Mouse (Mus musculus) right cerebral cortex, postnatal 10 days (tissue): ENCODE data around the gene Itgb8.

ENCODE experiments used
- DNase-seq, 2 experiments: peaks; one replicate each; pipeline ENCODE4 v3.0.0; 2021; ENCODE audit warnings: low spot score in 2 of 2

Gene Itgb8

DNA sequence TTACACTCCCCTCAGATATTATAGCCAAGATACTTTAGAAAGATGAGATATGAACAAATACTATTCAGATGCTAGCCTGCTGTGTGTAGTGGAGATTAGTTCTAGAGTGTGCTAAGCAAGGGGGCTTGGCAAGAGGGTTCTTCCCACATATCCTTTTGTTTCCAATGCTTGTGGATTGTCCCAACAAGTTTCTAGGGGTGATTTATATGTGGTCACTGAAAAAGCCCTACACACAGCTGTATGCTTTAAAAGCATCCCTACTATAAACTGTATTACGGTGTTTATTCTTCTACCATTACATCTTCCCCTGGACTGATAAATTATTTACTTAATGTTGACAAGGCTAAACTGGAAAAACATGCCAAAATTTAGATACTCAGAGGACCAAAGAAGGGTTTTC is 92.6 kb downstream of the Itgb8 start:
- DNase-seq, result no peak

DNA sequence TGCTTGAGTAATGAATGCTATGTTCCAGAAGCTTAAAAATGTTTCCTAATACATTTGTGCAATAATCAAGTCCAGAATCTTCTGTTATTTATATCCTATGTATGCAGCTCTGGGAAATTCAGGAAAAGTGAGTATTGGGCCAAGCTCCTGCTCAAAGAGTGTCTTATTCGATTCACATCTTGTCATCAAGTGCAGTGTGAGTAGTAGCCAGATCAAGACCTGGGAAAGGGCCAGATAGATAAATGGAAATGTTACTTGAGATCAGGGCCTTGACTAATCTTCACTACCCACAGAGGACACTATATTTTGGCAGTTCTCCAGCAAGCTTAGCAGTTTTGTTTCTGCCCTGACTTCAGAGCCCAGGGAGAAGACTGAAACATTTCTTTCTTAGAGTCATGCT is 100.7 kb downstream of the Itgb8 start:
- DNase-seq, result no peak

DNA sequence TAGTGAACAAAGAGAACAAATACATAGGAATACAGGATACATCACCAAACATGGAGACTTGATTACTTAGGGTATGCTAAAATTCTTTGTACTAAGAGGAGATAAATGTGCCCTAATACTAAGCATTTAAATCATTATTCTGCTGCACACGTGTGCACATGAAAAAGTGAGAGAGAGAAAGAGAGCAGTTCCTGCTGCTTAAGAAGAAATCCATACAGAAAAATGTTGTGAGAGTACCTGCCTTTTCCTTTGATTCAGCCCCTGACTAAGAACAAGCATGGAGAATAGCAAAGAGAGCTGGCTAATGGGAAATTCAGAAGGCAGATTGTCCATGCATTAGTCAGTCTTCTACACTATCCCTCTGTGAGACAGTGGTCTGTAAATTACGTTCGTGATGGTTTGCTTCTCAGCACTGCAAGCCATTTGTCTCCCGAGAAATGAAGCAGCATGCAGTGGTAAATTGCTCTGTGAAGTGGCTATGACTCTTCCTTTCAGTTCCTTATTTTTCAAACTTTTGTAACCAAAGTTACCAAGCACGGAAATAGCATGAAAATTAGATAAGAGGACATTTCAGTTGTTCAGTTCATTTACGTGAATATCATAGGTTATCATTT is 125.0 kb downstream of the Itgb8 start:
- DNase-seq, result no peak

DNA sequence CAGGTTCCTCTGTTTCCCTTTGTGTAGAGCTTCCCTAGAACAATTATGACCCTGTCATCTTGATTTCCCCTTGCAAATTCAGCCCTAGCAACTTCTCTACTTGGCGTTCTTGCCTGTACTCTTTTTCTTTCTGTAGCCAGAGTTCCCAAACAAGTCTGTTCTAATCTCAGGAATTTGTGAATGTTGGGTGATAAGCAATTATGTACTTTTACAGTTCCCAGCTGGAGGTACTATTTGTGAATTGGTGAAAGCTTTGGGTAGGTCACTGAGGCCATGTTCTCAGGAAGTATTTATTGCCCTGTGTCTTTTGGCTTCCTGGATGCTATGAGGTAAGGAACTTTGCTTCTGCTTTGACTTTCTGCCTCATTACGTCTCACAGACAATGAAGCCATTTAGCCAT is 128.5 kb downstream of the Itgb8 start:
- DNase-seq, result no peak
